Mouse (Mus musculus) erythroblast, embryonic 14.5 days (primary cell): ENCODE data around the gene Atp7b. TPM values are rescaled to one million over a fixed set of nuclear protein-coding genes. Genes with fewer than 3 reads are reported as not detected.

Source experiments
- H3K27me3 ChIP-seq: 2 replicates; pipeline ENCODE4 v1.6.1; 2012; ENCODE audit warnings: inconsistent platforms; ENCODE audit not compliant: control insufficient read depth
- H3K36me3 ChIP-seq: 2 replicates; pipeline ENCODE4 v1.6.1; 2012; ENCODE audit warnings: mild to moderate bottlenecking, inconsistent platforms; ENCODE audit not compliant: control insufficient read depth
- H3K4me1 ChIP-seq: 2 replicates; pipeline ENCODE4 v1.6.1; 2012; ENCODE audit warnings: inconsistent platforms; ENCODE audit not compliant: control insufficient read depth
- H3K4me3 ChIP-seq: replicated peaks from 2 replicates; pipeline ENCODE3; 2012; ENCODE audit warnings: moderate library complexity, mild to moderate bottlenecking, inconsistent platforms
- H3K9me3 ChIP-seq: 2 replicates; pipeline ENCODE4 v1.6.1; 2012; ENCODE audit warnings: low read length, inconsistent platforms, mixed read lengths; ENCODE audit not compliant: control insufficient read depth
- GATA1 ChIP-seq: IDR thresholded peaks from 2 replicates; pipeline ENCODE4 v1.6.1; 2012; ENCODE audit warnings: low read length, inconsistent platforms, mixed read lengths
- TAL1 ChIP-seq: IDR thresholded peaks from 3 replicates; pipeline ENCODE4 v1.6.1; 2012; ENCODE audit warnings: low read length, inconsistent platforms, mixed read lengths
- polyA plus RNA-seq: library from polyadenylated mRNA; stranded (reverse); fragments of >175 nt; gene quantifications from 2 replicates; pipeline ENCODE4 v1.2.3, GENCODE M21; 2012

Atp7b gene
- polyA plus RNA-seq, 1 experiment: 0.38 TPM

- no peaks in the 10 kb centered on the region for H3K4me1 ChIP-seq
- H3K9me3 ChIP-seq: no peaks in the 10 kb centered on the region
- no peaks in the 10 kb centered on the region for H3K27me3 ChIP-seq
- peaks cover 91% of the 10 kb centered on the region for H3K36me3 ChIP-seq
- no peak overlapping the region for H3K4me3 ChIP-seq
- TF ChIP-seq GATA1 (no peak), TAL1 (no peak)
Observed at GRCm38 (mm10) chr8:22004750-22005522, 55.2 kb downstream of the Atp7b start.

GRCm38 (mm10) chr8:21995181-21995580, 64.9 kb downstream of the Atp7b start:
- Histone ChIP-seq H3K4me3 (no peak overlapping the region), H3K27me3 (no peaks in the 10 kb centered on the region), H3K4me1 (no peaks in the 10 kb centered on the region), H3K9me3 (no peaks in the 10 kb centered on the region), H3K36me3 (peaks cover 87% of the 10 kb centered on the region)
- TF ChIP-seq GATA1 (no peak), TAL1 (no peak)

- no peaks in the 10 kb centered on the region for H3K27me3 ChIP-seq
- no peak for TF ChIP-seq TAL1
- TF ChIP-seq GATA1: no peak
- no peak overlapping the region for H3K4me3 ChIP-seq
- peaks cover 69% of the 10 kb centered on the region for H3K36me3 ChIP-seq
- no peaks in the 10 kb centered on the region for H3K4me1 ChIP-seq
- H3K9me3 ChIP-seq: peaks cover 8% of the 10 kb centered on the region
Observed at GRCm38 (mm10) chr8:21992184-21992583, 67.9 kb downstream of the Atp7b start.

DNA sequence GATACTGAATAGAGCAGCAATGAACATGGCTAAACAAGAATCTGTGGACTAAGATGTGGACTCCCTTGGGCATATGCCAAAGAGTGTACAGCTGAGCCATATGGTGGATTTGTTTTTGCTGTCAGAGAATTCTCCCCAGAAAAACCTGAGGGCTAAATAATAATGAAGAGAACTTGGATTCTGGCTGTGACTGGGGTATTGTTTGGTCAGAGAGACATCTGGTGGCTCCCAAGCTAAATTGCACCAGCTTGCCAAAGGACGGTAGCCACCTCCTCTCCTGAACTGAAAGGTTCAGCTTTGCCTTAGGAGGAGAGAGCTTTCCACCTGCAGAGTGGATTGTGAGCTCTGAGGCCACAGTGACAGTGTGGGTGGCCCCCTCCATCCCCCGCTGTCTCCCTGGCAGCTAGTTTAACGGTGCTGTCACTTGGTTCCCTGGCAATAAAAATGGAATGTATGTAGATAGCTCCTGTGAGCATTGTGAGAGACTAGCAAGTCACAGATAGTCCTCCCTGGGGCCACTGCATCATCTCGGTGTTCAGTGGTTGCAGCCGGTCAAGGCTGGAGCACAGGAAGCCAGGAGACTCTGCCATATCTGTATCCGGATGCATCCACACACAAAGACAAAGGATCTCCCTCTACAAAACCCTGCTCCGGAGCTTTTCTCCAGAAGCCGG, 78.3 kb downstream of the Atp7b start:
- TF ChIP-seq GATA1 (no peak), TAL1 (no peak)
- no peak overlapping the region for H3K4me3 ChIP-seq
- H3K27me3 ChIP-seq: no peaks in the 10 kb centered on the region
- peaks cover 3% of the 10 kb centered on the region; the same call in 1 of the 2 replicates for H3K9me3 ChIP-seq
- H3K36me3 ChIP-seq: no peaks in the 10 kb centered on the region
- no peaks in the 10 kb centered on the region for H3K4me1 ChIP-seq

- Histone ChIP-seq H3K36me3 (no peaks in the 10 kb centered on the region), H3K27me3 (no peaks in the 10 kb centered on the region), H3K9me3 (peaks cover 3% of the 10 kb centered on the region; the same call in 1 of the 2 replicates), H3K4me3 (no peak overlapping the region), H3K4me1 (no peaks in the 10 kb centered on the region)
- TF ChIP-seq GATA1 (no peak), TAL1 (no peak)
Observed at GRCm38 (mm10) chr8:21978193-21978592, 81.9 kb downstream of the Atp7b start.

- Histone ChIP-seq H3K36me3 (no peaks in the 10 kb centered on the region), H3K4me3 (no peak within 1 kb of the TSS), H3K4me1 (no peaks in the 10 kb centered on the region), H3K27me3 (no peaks in the 10 kb centered on the region), H3K9me3 (no peaks in the 10 kb centered on the region; the same call in 1 of the 2 replicates)
- TF ChIP-seq TAL1: no peak
- no peak for TF ChIP-seq GATA1
Observed at GRCm38 (mm10) chr8:21969475-21969874, 90.6 kb downstream of the Atp7b start, which contains the start of gene Ccdc70. Ccdc70 (plus strand) TSS chr8:21969775.

- Histone ChIP-seq H3K9me3 (no peaks in the 10 kb centered on the region), H3K27me3 (no peaks in the 10 kb centered on the region), H3K4me1 (no peaks in the 10 kb centered on the region), H3K4me3 (no peak overlapping the region), H3K36me3 (no peaks in the 10 kb centered on the region)
- TF ChIP-seq GATA1: no peak
- no peak for TF ChIP-seq TAL1
Observed at GRCm38 (mm10) chr8:21966646-21967045, 93.5 kb downstream of the Atp7b start.

DNA sequence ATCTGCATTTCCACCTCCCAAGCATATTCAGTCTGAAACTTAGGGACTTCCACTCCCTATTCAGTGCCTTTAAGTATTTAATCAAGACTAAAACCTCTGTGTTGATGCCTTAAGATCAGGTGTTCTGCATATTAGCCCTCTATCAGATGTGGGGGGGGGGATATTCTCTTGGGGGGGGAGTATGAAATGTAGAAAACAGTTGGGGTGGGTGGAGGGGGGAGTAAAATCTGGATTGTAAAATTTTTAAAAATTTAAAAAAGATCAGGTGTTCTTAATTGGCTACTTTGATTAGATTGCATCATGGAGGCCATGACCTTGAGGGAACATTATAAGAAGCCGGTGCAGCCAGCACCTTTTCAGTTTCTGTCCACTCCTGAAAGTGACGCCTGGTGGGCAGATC, 101.7 kb downstream of the Atp7b start, which contains the start of gene Fam90a1a:
TSS of gene Fam90a1a (plus strand) at position 301 of the 400 bp plus-strand sequence.
- TF ChIP-seq GATA1 (no peak), TAL1 (no peak)
- Histone ChIP-seq H3K4me1 (no peaks in the 10 kb centered on the region), H3K9me3 (no peaks in the 10 kb centered on the region)

DNA sequence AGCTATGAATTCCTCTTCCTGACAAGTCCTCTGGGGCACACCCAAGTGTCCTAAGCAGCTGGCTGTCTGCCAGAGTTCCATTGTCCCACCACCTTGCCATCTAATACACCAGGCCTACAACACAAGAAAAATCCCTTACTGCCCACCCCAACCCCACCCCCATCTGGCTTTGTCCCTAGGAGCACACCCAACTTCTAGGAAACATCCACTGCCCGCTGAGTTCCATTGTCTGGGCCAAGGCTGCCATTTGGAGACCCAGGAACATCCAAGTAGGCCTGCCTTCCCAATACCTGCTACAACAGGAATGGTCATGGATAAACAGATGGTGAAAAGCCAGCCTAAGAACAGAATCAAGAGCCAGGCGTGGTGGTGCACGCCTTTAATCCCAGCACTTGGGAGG, 103.8 kb downstream of the Atp7b start:
- no peaks in the 10 kb centered on the region for H3K36me3 ChIP-seq
- H3K27me3 ChIP-seq: no peaks in the 10 kb centered on the region
- TF ChIP-seq TAL1 (no peak), GATA1 (no peak)
- H3K4me3 ChIP-seq: no peak overlapping the region
- H3K4me1 ChIP-seq: no peaks in the 10 kb centered on the region
- H3K9me3 ChIP-seq: no peaks in the 10 kb centered on the region

More for the DNA sequence above, 101.7 kb downstream of the Atp7b start, which contains the start of gene Fam90a1a:
- H3K36me3 ChIP-seq: no peaks in the 10 kb centered on the region
- H3K4me3 ChIP-seq: no peak within 1 kb of the TSS
- H3K27me3 ChIP-seq: no peaks in the 10 kb centered on the region

- TF ChIP-seq GATA1: no peak
- no peak for TF ChIP-seq TAL1
- Histone ChIP-seq H3K36me3 (no peaks in the 10 kb centered on the region), H3K4me1 (no peaks in the 10 kb centered on the region), H3K27me3 (no peaks in the 10 kb centered on the region), H3K4me3 (no peak overlapping the region), H3K9me3 (no peaks in the 10 kb centered on the region)
Observed at GRCm38 (mm10) chr8:21955321-21955720, 104.8 kb downstream of the Atp7b start.
